Mouse (Mus musculus): ENCODE data around the gene Ftl1-ps1.

Gene Ftl1-ps1

GRCm38 (mm10) chr13:74399298-74399839, at the start of gene Ftl1-ps1:
Gene Ftl1-ps1 (plus strand): TSS chr13:74399694.
- DNase-seq (ENCODE audit: low read depth, low spot score), result no peak

- DNase-seq (ENCODE audit: low read depth, low spot score), result no peak
These were observed 49.0 kb upstream of the Ftl1-ps1 start for GRCm38 (mm10) chr13:74350435-74350906.

GRCm38 (mm10) chr13:74356491-74356890, 43.0 kb upstream of the Ftl1-ps1 start:
- DNase-seq (ENCODE audit: low read depth, low spot score), result no peak

- no peak for DNase-seq (ENCODE audit: low read depth, low spot score)
These were observed 37.3 kb upstream of the Ftl1-ps1 start for GRCm38 (mm10) chr13:74362218-74362617.

- DNase-seq (ENCODE audit: low read depth, low spot score), result no peak
These were observed 36.2 kb upstream of the Ftl1-ps1 start for GRCm38 (mm10) chr13:74363176-74363858.

GRCm38 (mm10) chr13:74363859-74364235, 35.6 kb upstream of the Ftl1-ps1 start, which contains the start of gene Lrrc14b:
Gene Lrrc14b (minus strand): TSS chr13:74364005.
- DNase-seq (ENCODE audit: low read depth, low spot score), result no peak

GRCm38 (mm10) chr13:74381533-74382276, 17.8 kb upstream of the Ftl1-ps1 start:
- no peak for DNase-seq (ENCODE audit: low read depth, low spot score)

GRCm38 (mm10) chr13:74382289-74382688, 17.2 kb upstream of the Ftl1-ps1 start:
- no peak for DNase-seq (ENCODE audit: low read depth, low spot score)

GRCm38 (mm10) chr13:74389730-74390129, 9.8 kb upstream of the Ftl1-ps1 start:
- DNase-seq (ENCODE audit: low read depth, low spot score), result no peak

- DNase-seq (ENCODE audit: low read depth, low spot score), result peak; percentile 73
These were observed 9.0 kb upstream of the Ftl1-ps1 start, which contains the start of gene Zfp72 for GRCm38 (mm10) chr13:74390371-74390990. Gene Zfp72 (minus strand): TSS chr13:74390836.

- DNase-seq (ENCODE audit: low read depth, low spot score), result no peak
These were observed 8.3 kb upstream of the Ftl1-ps1 start for GRCm38 (mm10) chr13:74391156-74391555.

- DNase-seq (ENCODE audit: low read depth, low spot score), result no peak
These were observed 40.4 kb downstream of the Ftl1-ps1 start for GRCm38 (mm10) chr13:74439895-74440294.

All from CD4-positive helper T cell, adult 2 months (primary cell).